Mouse (Mus musculus) ES-E14 (cell line): ENCODE data around the gene AU018091.

ENCODE experiments used
- HCFC1 ChIP-seq: IDR thresholded peaks from 2 replicates; pipeline ENCODE4 v1.6.1; 2012; ENCODE audit warnings: low read length, inconsistent platforms, borderline replicate concordance; ENCODE audit not compliant: insufficient read depth
- MAFK ChIP-seq: IDR thresholded peaks from 2 replicates; pipeline ENCODE4 v1.6.1; 2014; ENCODE audit warnings: mild to moderate bottlenecking, low read depth, low read length, inconsistent platforms; ENCODE audit not compliant: insufficient read depth

- TF ChIP-seq HCFC1 (no peak), MAFK (no peak)
These were observed at the start of gene AU018091 for GRCm38 (mm10) chr7:3168925-3169324.
